Mouse (Mus musculus): ENCODE results near the gene Nptxr. TPM values are rescaled to one million over a fixed set of nuclear protein-coding genes. Genes with fewer than 3 reads are reported as not detected.
A peak's percentile ranks its signal among the peaks of the same experiment; 100 is the strongest.

The Nptxr gene
- polyA plus RNA-seq, 3 experiments from 2014 or later = 0.15 to 1.1 TPM; not detected in 1

- no peak for ATAC-seq
These were observed 52.8 kb downstream of the Nptxr start for GRCm38 (mm10) chr15:79751772-79752171.

GRCm38 (mm10) chr15:79750266-79750665 lies 54.3 kb downstream of the Nptxr start:
- no peak for ATAC-seq

DNA sequence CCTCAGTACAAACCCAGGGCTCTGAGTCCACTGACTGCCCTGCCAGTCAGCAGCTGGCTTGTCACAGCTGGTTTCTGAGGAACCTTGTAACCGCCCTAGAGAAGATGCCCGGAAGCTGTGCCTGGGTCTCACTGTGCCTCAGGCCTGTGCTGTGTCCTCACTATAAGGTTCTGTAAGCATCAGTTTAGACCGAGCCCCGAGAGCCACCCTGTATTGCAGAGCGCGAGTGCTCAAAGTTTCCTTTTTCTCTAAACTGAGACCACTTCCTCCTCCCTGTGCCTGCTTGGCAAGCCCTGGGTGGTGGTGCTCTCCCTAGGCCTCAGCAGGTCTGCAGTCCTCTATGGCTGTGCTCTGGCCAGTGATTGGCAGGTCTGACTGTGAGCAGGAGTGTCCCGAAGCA lies 55.4 kb downstream of the Nptxr start:
- no peak for ATAC-seq

DNA sequence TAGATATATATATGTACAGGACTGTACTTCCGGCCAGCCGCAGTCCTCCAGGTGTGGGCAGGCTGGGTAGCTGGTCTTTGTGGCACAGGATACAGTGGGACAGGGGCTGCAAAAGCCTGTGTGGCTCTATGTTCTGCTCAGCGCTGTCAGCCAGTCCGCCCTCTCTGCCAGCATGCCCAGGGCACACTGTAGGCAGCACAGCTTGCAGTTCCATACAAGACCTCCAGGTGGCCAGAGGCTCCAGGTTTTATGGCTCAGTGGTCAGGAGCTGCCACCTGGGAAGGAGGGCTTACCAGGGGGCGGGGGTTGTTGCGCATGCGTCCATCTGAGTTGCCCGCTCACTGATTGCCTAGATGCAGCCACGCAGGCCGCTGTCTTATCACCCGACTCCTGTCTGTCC lies 56.6 kb downstream of the Nptxr start:
- no peak for ATAC-seq

DNA sequence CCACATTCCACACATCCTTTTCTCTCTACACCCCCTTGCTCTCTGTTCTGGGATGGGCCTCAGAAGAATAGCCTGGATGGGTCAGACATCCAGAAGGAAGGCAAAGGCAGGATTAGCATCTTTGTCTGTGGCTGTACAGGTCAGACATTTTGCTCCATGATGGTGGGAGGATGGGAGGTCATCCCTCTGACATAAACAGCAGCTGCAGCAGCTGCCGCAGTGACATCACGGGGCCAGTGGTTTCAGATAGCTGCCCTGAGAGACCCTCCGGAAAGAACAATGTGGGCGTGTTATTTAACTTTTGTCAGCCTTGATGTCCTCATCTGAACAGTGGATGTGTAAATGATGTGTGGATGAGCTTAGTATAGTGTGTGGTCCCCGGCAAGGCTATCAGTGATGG lies 58.7 kb downstream of the Nptxr start:
- ATAC-seq = no peak

- no peak for ATAC-seq
These were observed 59.3 kb downstream of the Nptxr start for GRCm38 (mm10) chr15:79745312-79745711.

- ATAC-seq = no peak
These were observed 59.8 kb downstream of the Nptxr start for GRCm38 (mm10) chr15:79744742-79745141.

DNA sequence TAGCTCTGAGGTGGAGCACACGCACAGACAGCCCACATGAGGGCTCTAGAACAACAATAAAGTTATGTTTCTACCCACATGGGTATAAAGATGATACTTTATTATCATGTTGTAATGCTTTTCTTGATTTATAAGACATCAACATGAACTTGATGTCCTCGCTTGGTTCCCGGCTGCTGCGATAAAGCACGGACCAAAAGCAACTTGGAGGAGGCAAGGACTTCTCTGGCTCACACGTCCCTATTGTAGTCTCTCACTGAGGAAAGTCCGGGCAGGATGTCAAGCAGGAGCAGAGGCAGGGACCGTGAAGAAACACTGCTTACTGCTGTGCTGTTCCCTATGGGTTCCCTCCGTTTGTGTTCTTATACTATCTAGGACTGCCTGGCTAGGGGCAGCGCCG lies 60.6 kb downstream of the Nptxr start:
- no peak for ATAC-seq

DNA sequence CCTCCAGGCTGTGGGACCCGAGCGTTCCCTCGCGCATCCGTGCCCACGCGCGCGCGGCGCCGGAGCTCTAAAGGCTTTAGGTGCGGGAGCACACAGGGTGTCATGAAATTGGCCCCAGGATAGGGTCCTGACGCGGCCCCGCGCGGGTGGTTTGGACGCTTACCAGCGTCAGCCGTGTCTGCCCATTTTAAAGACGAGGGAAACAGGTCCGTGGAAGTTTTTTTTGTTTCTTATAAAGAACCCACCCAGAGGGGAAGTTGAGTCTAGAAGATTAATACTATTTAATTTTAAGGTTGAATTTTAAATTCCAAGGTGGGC lies 61.9 kb downstream of the Nptxr start:
- no peak for ATAC-seq

DNA sequence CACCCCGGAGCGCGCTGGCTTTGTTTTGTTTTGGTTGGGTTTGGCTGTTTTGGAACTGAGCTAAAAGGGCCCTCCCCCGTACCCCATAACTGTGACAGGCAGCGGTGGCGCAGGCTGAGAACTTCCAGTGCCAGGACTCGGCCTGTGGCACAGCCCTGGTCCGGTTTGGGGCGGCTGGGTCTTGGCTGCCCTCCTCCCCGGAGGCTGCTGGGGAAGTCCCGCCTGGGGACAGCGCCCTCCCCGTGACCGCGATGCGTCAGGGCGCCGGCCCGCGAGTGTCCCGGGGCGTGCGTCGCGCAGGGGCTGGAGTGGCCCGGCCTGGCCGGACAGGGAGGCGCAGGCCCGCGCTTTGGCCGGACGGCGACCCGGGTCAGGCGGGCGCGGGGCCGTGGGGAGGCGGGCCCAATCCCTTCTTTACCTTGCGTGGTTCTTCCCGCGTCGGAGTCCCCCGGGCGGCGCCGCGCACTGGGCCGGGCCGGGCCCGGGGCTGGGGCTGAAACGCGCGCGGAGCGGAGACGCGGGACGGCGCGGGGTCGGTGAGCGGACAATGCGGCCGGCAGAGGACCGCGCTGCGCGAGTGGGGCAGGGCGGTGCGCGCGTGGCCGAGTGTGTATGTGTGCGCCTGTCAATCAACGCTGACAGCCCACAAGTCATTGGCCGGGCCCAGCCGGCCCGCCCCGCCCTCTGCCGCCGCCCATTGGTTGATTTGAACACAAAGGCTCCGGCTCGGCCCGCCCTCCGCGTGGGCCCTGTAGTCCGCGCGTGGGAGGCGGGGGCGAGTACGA lies 62.5 kb downstream of the Nptxr start, which contains the start of gene Sun2:
Sun2 (minus strand) TSS at position 616 of the 785 bp plus-strand sequence.
- ATAC-seq = peak; percentile 61

DNA sequence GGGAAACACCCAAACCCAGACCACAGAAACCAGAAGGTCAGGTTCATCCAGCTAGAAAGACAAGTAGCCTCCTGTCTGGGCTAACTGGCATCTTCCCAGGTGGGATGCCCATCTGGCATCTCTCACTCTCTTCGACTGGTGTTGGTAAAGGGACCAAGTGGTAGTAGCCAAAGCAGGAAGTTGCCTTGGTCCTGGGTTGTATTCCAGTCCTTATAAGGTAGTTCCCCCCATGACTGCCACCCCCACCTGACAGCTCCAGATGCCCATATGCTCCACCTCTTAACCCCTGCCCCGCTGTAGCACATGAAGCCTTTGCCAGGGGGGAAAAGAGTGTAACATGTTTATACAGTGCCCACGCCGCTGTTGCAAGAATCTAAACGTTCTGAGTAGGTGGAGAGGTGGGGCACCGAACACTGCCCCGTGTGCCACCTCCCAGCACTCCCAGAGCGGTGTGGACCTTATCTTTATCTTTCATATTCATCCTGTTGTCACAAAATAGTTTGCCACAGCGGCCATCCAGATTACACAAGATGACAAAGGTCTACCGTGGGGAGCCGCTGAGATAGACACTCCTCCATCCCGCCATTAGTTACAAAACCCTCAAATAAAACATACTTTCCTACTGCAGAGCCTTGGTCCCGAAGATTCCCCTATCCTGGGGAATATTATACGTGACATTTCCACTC lies 63.2 kb downstream of the Nptxr start:
- peak; percentile 58 for ATAC-seq

GRCm38 (mm10) chr15:79740739-79741138 lies 63.8 kb downstream of the Nptxr start:
- ATAC-seq = no peak

Other genes with a start within 250 kb of the Nptxr start
- gene Dmc1, start 199.7 kb downstream of the Nptxr start, polyA plus RNA-seq (2017; shearing (Covaris generic)) = not detected
- under 1 TPM in 2 of 3 experiments, not detected in 1; 0.26 to 0.75 TPM for gene Fam227a, start 145.8 kb downstream of the Nptxr start, polyA plus RNA-seq (2017; shearing (Covaris generic))
- 10 to 100 TPM; 15.7 to 18.3 (median 16.8) TPM for gene Cby1, start 145.6 kb downstream of the Nptxr start, polyA plus RNA-seq (2017; shearing (Covaris generic))
- gene Tomm22, start 133.9 kb downstream of the Nptxr start, polyA plus RNA-seq (2017; shearing (Covaris generic)) = 100 to 1,000 TPM; 185 to 255 (median 187) TPM
- 1 to 10 TPM; 3.3 to 4.6 (median 4.1) TPM for gene Josd1, start 116.8 kb downstream of the Nptxr start, polyA plus RNA-seq (2017; shearing (Covaris generic))
- 10 to 100 TPM; 18.7 to 22.5 (median 21.5) TPM for gene Gtpbp1, start 113.9 kb downstream of the Nptxr start, polyA plus RNA-seq (2017; shearing (Covaris generic))
- 10 to 100 TPM; 10.5 to 15.4 (median 12.4) TPM for gene Sun2, start 62.2 kb downstream of the Nptxr start, polyA plus RNA-seq (2017; shearing (Covaris generic))
- 1 to 10 TPM; 6.5 to 9.4 (median 8.6) TPM for gene Dnal4, start 26.9 kb downstream of the Nptxr start, polyA plus RNA-seq (2017; shearing (Covaris generic))
- gene Npcd, start 29.5 kb upstream of the Nptxr start, polyA plus RNA-seq (2017; shearing (Covaris generic)) = not detected
- 10 to 100 TPM; 10.5 to 13.1 (median 10.9) TPM for gene Cbx6, start 29.9 kb upstream of the Nptxr start, polyA plus RNA-seq (2017; shearing (Covaris generic))
- gene Apobec3, start 86.9 kb upstream of the Nptxr start, polyA plus RNA-seq (2017; shearing (Covaris generic)) = 100 to 1,000 TPM; 509 to 683 (median 543) TPM
- 10 to 100 TPM; 13.3 to 48.6 (median 38.5) TPM for gene Cbx7, start 166.4 kb upstream of the Nptxr start, polyA plus RNA-seq (2017; shearing (Covaris generic))
- gene Pdgfb, start 210.2 kb upstream of the Nptxr start, polyA plus RNA-seq (2017; shearing (Covaris generic)) = 1 to 10 TPM; 1.4 to 2.1 (median 2.1) TPM

All from inflammation-experienced regulatory T-cells, adult 6 months (primary cell).